Mouse (Mus musculus): Measurements from ENCODE around the gene Mmp14. TPM values are rescaled to one million over a fixed set of nuclear protein-coding genes. Genes with fewer than 3 reads are reported as not detected.

The Mmp14 gene
- polyA plus RNA-seq, 1 experiment from 2014 or later = 97.8 TPM

Other genes with a start within 250 kb of the Mmp14 start
- 234 and 250 TPM in 2 replicates for gene Dad1, start 177.5 kb upstream of the Mmp14 start, polyA plus RNA-seq (2014; fragmentation: Nextera tagmentation; extraction: Ambion mirVana)
- gene Abhd4, start 177.4 kb upstream of the Mmp14 start, polyA plus RNA-seq (2014; fragmentation: Nextera tagmentation; extraction: Ambion mirVana) = 38.9 and 40.9 TPM in 2 replicates
- gene Olfr49, start 146.7 kb upstream of the Mmp14 start, polyA plus RNA-seq (2014; fragmentation: Nextera tagmentation; extraction: Ambion mirVana) = not detected in 2 replicates
- gene Oxa1l, start 70.8 kb upstream of the Mmp14 start, polyA plus RNA-seq (2014; fragmentation: Nextera tagmentation; extraction: Ambion mirVana) = 52.0 and 58.1 TPM in 2 replicates
- 3.1 and 3.6 TPM in 2 replicates for gene Slc7a7, start 13.8 kb upstream of the Mmp14 start, polyA plus RNA-seq (2014; fragmentation: Nextera tagmentation; extraction: Ambion mirVana)
- 228 and 236 TPM in 2 replicates for gene Mrpl52, start 4.7 kb upstream of the Mmp14 start, polyA plus RNA-seq (2014; fragmentation: Nextera tagmentation; extraction: Ambion mirVana)
- 18.9 and 19.6 TPM in 2 replicates for gene Lrp10, start 32.5 kb downstream of the Mmp14 start, polyA plus RNA-seq (2014; fragmentation: Nextera tagmentation; extraction: Ambion mirVana)
- 4.7 and 5.3 TPM in 2 replicates for gene Rem2, start 44.5 kb downstream of the Mmp14 start, polyA plus RNA-seq (2014; fragmentation: Nextera tagmentation; extraction: Ambion mirVana)
- 122 and 126 TPM in 2 replicates for gene Prmt5, start 85.9 kb downstream of the Mmp14 start, polyA plus RNA-seq (2014; fragmentation: Nextera tagmentation; extraction: Ambion mirVana)
- gene Haus4, start 123.0 kb downstream of the Mmp14 start, polyA plus RNA-seq (2014; fragmentation: Nextera tagmentation; extraction: Ambion mirVana) = 52.4 and 53.1 TPM in 2 replicates
- gene Ajuba, start 145.9 kb downstream of the Mmp14 start, polyA plus RNA-seq (2014; fragmentation: Nextera tagmentation; extraction: Ambion mirVana) = 38.5 and 41.8 TPM in 2 replicates
- 6.8 and 7.8 TPM in 2 replicates for gene 4931414P19Rik, start 174.4 kb downstream of the Mmp14 start, polyA plus RNA-seq (2014; fragmentation: Nextera tagmentation; extraction: Ambion mirVana)
- gene Psmb5, start 186.4 kb downstream of the Mmp14 start, polyA plus RNA-seq (2014; fragmentation: Nextera tagmentation; extraction: Ambion mirVana) = 474 and 488 TPM in 2 replicates
- gene Psmb11, start 189.8 kb downstream of the Mmp14 start, polyA plus RNA-seq (2014; fragmentation: Nextera tagmentation; extraction: Ambion mirVana) = 0.20 TPM in 1 of 2 replicates, not detected in the other
- gene Gm17606, start 209.3 kb downstream of the Mmp14 start, polyA plus RNA-seq (2014; fragmentation: Nextera tagmentation; extraction: Ambion mirVana) = not detected in 2 replicates
- 8.6 and 10.2 TPM in 2 replicates for gene Cdh24, start 209.8 kb downstream of the Mmp14 start, polyA plus RNA-seq (2014; fragmentation: Nextera tagmentation; extraction: Ambion mirVana)

Data from limb, embryonic 11.5 days (tissue).